Mouse (Mus musculus): ENCODE measurements around the gene Gtpbp8. TPM values are rescaled to one million over a fixed set of nuclear protein-coding genes. Genes with fewer than 3 reads are reported as not detected.

The Gtpbp8 gene
- total and polyA plus RNA-seq, 2 experiments from 2014 or later = 9.0 to 24.6 TPM

DNA sequence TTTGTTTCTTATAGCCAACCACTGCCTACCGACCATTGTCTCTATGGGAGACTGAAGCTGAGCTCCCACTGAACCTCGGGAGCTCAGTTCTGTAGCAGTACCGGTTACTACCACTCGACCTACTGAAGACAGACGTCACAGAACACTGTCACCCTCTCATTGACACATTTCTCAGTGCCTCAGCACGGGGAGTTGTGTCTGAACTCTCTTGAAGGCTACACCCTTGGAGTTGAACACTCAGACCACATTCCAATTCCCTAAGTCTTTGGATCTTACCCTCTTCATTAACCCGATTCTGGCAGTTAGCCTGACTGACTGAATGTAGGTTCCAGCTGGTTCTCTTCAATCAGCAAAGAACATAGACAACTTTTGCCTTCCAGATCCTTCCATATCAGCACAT lies 26.8 kb downstream of the Gtpbp8 start:
- Histone ChIP-seq H3K4me1 (ENCODE audit: control insufficient read depth, insufficient read depth) (peaks cover 6% of the 10 kb centered on the region; the same call in 1 of the 2 replicates), H3K4me2 (ENCODE audit: low read depth, low read length) (no peak overlapping the region), H3K27me3 (ENCODE audit: control insufficient read depth, insufficient read depth, low read length) (no peaks in the 10 kb centered on the region), H3K27ac (ENCODE audit: low read depth) (no peak overlapping the region), H3K4me3 (ENCODE audit: low read depth, low read length) (no peak overlapping the region), H3K9ac (replicated peaks; ENCODE audit: low read depth, low read length) (no peak overlapping the region), H3K36me3 (replicated peaks; ENCODE audit: control insufficient read depth, insufficient read depth, low read length) (peaks cover 10% of the 10 kb centered on the region; the same call in 1 of the 2 replicates), H3K9me3 (replicated peaks; ENCODE audit: control insufficient read depth, low read length) (no peaks in the 10 kb centered on the region)
- TF ChIP-seq EP300 (IDR thresholded peaks at IDR 0.05; ENCODE audit: low read depth) = no peak
- TF ChIP-seq CTCF (IDR thresholded peaks at IDR 0.05; ENCODE audit: low read depth) = no peak
- 47% methylated on average over 7 of the region's 7 CpGs for WGBS
- no peak for ATAC-seq (ENCODE audit: insufficient read depth, low read depth)
- DNase-seq (ENCODE audit: low spot score) = no peak

DNA sequence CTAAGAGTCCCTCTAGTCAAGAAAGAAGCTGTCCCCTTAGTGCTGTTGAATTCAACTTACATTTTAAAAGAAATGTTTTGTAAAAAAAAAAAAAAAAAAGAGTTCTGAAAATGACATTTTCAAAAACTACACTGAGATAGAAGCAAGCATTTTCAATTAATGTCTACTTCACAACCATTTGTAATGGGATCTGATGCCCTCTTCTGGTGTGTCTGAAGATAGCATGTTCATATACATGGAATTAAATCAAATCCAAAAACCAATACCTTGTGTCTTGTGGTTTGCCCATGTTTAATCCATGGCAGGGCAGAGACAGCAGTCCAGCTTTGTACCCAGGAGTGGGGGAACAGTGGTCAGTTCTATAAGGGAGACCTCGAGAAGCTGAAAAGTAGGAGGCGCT lies 28.3 kb downstream of the Gtpbp8 start:
- Histone ChIP-seq H3K4me3 (ENCODE audit: low read depth, low read length) (no peak overlapping the region), H3K27me3 (ENCODE audit: control insufficient read depth, insufficient read depth, low read length) (no peaks in the 10 kb centered on the region), H3K36me3 (replicated peaks; ENCODE audit: control insufficient read depth, insufficient read depth, low read length) (peaks cover 10% of the 10 kb centered on the region; the same call in 1 of the 2 replicates), H3K4me2 (ENCODE audit: low read depth, low read length) (no peak overlapping the region), H3K27ac (ENCODE audit: low read depth) (no peak overlapping the region), H3K4me1 (ENCODE audit: control insufficient read depth, insufficient read depth) (no peaks in the 10 kb centered on the region), H3K9me3 (replicated peaks; ENCODE audit: control insufficient read depth, low read length) (no peaks in the 10 kb centered on the region), H3K9ac (replicated peaks; ENCODE audit: low read depth, low read length) (no peak overlapping the region)
- WGBS = 65% methylated on average over 2 of the region's 2 CpGs
- DNase-seq (ENCODE audit: low spot score) = no peak
- TF ChIP-seq CTCF (IDR thresholded peaks at IDR 0.05; ENCODE audit: low read depth) (peak; percentile 19; the same call in 1 of the 2 replicates), EP300 (IDR thresholded peaks at IDR 0.05; ENCODE audit: low read depth) (no peak)
- no peak for ATAC-seq (ENCODE audit: insufficient read depth, low read depth)

DNA sequence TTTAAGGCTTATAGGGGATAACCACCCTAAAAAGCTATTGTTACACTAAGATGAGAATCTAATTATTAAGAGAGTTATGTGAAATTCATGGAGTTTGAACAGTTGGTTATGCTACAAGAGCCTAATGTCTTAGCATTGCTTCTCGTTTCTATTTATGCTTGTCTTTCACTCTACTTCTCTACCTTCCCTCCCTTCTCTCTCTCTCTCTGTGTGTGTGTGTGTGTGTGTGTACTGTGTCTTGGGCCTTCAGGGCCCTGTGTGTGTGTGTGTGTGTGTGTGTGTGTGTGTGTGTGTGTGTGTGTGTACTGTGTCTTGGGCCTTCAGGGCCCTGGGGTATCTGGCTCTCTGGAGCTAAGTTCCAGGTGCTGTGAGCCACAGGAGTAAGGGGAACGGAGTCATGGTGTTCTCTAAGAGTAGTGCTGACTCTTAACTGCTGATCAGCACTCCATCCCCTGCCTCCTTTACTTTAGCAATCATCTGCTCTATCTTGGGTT lies 29.0 kb downstream of the Gtpbp8 start:
- ATAC-seq (ENCODE audit: insufficient read depth, low read depth) = no peak
- no peak overlapping the region for H3K27ac ChIP-seq (ENCODE audit: low read depth)
- no peaks in the 10 kb centered on the region for H3K27me3 ChIP-seq (ENCODE audit: control insufficient read depth, insufficient read depth, low read length)
- H3K36me3 ChIP-seq (replicated peaks; ENCODE audit: control insufficient read depth, insufficient read depth, low read length) = peaks cover 10% of the 10 kb centered on the region; the same call in 1 of the 2 replicates
- no peaks in the 10 kb centered on the region for H3K4me1 ChIP-seq (ENCODE audit: control insufficient read depth, insufficient read depth)
- no peak overlapping the region for H3K4me2 ChIP-seq (ENCODE audit: low read depth, low read length)
- DNase-seq (ENCODE audit: low spot score) = no peak
- WGBS = 70% methylated on average over 2 of the region's 2 CpGs
- no peak overlapping the region for H3K9ac ChIP-seq (replicated peaks; ENCODE audit: low read depth, low read length)
- no peak for TF ChIP-seq EP300 (IDR thresholded peaks at IDR 0.05; ENCODE audit: low read depth)
- TF ChIP-seq CTCF (IDR thresholded peaks at IDR 0.05; ENCODE audit: low read depth) = no peak
- no peak overlapping the region for H3K4me3 ChIP-seq (ENCODE audit: low read depth, low read length)
- no peaks in the 10 kb centered on the region for H3K9me3 ChIP-seq (replicated peaks; ENCODE audit: control insufficient read depth, low read length)

DNA sequence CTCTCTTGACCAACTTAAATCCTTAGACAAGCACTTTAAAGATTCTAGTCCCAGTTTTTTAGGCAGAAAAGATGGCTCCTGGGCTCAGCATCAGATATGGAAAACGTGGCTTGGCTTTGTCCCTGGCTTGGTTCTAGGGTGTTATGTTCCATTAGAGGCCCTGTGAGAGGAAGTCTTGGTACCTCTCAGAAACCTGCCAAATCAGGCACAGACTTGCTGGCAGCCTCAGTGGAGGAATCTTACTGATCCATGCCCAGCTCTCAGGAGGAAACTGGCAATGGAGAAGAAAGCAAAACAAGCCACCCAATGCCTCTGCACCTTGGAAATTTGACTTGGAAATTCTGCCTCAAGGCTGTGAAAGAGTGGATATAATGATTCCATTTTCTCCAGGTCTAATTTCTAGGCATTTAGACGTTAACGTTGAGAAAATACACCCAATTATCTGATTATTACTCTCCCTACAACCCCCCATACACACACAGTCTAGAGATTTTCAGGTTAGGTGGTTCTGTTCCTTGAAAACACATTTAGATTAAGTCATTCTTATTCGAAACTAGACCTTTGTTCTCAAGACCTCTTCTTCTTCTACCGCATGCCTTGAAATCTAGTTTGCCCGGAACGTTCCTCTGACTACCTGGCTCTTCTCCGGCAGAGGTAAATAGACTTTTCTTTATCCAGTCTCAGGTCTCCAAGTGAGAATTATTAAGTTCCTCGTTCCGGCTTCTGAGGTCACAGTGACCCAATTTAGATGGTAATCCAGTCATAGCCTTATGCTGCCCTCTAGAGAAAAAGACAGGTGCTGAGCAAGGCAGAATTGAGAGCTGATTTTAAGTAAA lies 29.6 kb downstream of the Gtpbp8 start:
- Histone ChIP-seq H3K9ac (replicated peaks; ENCODE audit: low read depth, low read length) (no peak overlapping the region), H3K4me1 (ENCODE audit: control insufficient read depth, insufficient read depth) (no peaks in the 10 kb centered on the region), H3K4me2 (ENCODE audit: low read depth, low read length) (peak overlapping the region; percentile 1; the same call in 1 of the 2 replicates), H3K9me3 (replicated peaks; ENCODE audit: control insufficient read depth, low read length) (no peaks in the 10 kb centered on the region), H3K27ac (ENCODE audit: low read depth) (no peak overlapping the region), H3K36me3 (replicated peaks; ENCODE audit: control insufficient read depth, insufficient read depth, low read length) (peaks cover 10% of the 10 kb centered on the region; the same call in 1 of the 2 replicates), H3K4me3 (ENCODE audit: low read depth, low read length) (no peak overlapping the region), H3K27me3 (ENCODE audit: control insufficient read depth, insufficient read depth, low read length) (no peaks in the 10 kb centered on the region)
- peak; percentile 62 for DNase-seq (ENCODE audit: low spot score)
- ATAC-seq (ENCODE audit: insufficient read depth, low read depth) = no peak
- WGBS = 38% methylated on average over 10 of the region's 10 CpGs
- TF ChIP-seq EP300 (IDR thresholded peaks at IDR 0.05; ENCODE audit: low read depth) (no peak), CTCF (IDR thresholded peaks at IDR 0.05; ENCODE audit: low read depth) (peak; percentile 77)

DNA sequence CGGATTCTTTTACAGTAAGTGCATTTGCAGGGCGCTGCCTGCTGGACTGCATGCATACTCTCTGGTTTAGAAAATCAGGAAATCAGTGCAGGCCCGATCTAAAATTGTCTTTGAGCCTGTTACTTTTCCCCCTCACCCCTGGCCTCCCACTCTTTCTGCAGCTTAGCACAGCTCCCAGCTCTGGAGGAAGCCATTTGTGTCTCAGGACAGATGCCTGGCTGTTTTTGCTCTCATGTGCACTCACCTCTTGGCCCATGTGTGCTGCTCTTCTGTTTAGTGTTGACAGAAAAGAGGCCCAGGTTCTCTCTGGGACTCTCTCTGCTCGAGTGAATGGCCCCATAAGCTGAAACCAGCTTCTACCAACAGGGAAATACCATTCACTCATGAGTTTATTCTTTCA lies 42.7 kb downstream of the Gtpbp8 start:
- no peak overlapping the region for H3K4me2 ChIP-seq (ENCODE audit: low read depth, low read length)
- ATAC-seq (ENCODE audit: insufficient read depth, low read depth) (no peak), DNase-seq (ENCODE audit: low spot score) (no peak)
- TF ChIP-seq CTCF (IDR thresholded peaks at IDR 0.05; ENCODE audit: low read depth) (no peak), EP300 (IDR thresholded peaks at IDR 0.05; ENCODE audit: low read depth) (no peak)
- H3K36me3 ChIP-seq (replicated peaks; ENCODE audit: control insufficient read depth, insufficient read depth, low read length) = no peaks in the 10 kb centered on the region
- H3K4me1 ChIP-seq (ENCODE audit: control insufficient read depth, insufficient read depth) = peaks cover 5% of the 10 kb centered on the region; the same call in 1 of the 2 replicates
- no peak overlapping the region for H3K4me3 ChIP-seq (ENCODE audit: low read depth, low read length)
- no peaks in the 10 kb centered on the region for H3K27me3 ChIP-seq (ENCODE audit: control insufficient read depth, insufficient read depth, low read length)
- H3K27ac ChIP-seq (ENCODE audit: low read depth) = no peak overlapping the region
- no peak overlapping the region for H3K9ac ChIP-seq (replicated peaks; ENCODE audit: low read depth, low read length)
- no peaks in the 10 kb centered on the region for H3K9me3 ChIP-seq (replicated peaks; ENCODE audit: control insufficient read depth, low read length)
- 20% methylated on average over 4 of the region's 4 CpGs for WGBS
